Mouse (Mus musculus): ENCODE results near the gene Nt5c3b.

Gene Nt5c3b

GRCm38 (mm10) chr11:100397600-100398389 lies 43.8 kb downstream of the Nt5c3b start, which contains the start of gene Jup:
Gene Jup (minus strand): TSS chr11:100397763.
- peak; percentile 99 for DNase-seq

GRCm38 (mm10) chr11:100396886-100397599 lies 44.6 kb downstream of the Nt5c3b start:
- DNase-seq: no peak

- no peak for DNase-seq
These were observed 45.6 kb downstream of the Nt5c3b start for GRCm38 (mm10) chr11:100395861-100396631.

- no peak for DNase-seq
These were observed 46.4 kb downstream of the Nt5c3b start for GRCm38 (mm10) chr11:100395200-100395599.

GRCm38 (mm10) chr11:100394353-100395074 lies 47.1 kb downstream of the Nt5c3b start:
- no peak for DNase-seq

- no peak for DNase-seq
These were observed 47.9 kb downstream of the Nt5c3b start for GRCm38 (mm10) chr11:100393733-100394132.

- no peak for DNase-seq
These were observed 48.6 kb downstream of the Nt5c3b start for GRCm38 (mm10) chr11:100392958-100393357.

- DNase-seq: no peak
These were observed 49.7 kb downstream of the Nt5c3b start for GRCm38 (mm10) chr11:100391884-100392345.

- no peak for DNase-seq
These were observed 50.3 kb downstream of the Nt5c3b start for GRCm38 (mm10) chr11:100391081-100391883.

GRCm38 (mm10) chr11:100389931-100390445 lies 51.6 kb downstream of the Nt5c3b start:
- no peak for DNase-seq

- DNase-seq: no peak
These were observed 53.0 kb downstream of the Nt5c3b start for GRCm38 (mm10) chr11:100388588-100388987.

- DNase-seq: no peak
These were observed 53.8 kb downstream of the Nt5c3b start for GRCm38 (mm10) chr11:100387589-100388375.

- no peak for DNase-seq
These were observed 54.5 kb downstream of the Nt5c3b start for GRCm38 (mm10) chr11:100387111-100387510.

- no peak for DNase-seq
These were observed 55.0 kb downstream of the Nt5c3b start for GRCm38 (mm10) chr11:100386586-100386985.

- DNase-seq: no peak
These were observed 56.6 kb downstream of the Nt5c3b start for GRCm38 (mm10) chr11:100385016-100385415.

- DNase-seq: no peak
These were observed 58.9 kb downstream of the Nt5c3b start for GRCm38 (mm10) chr11:100382682-100383081.

GRCm38 (mm10) chr11:100379311-100379710 lies 62.3 kb downstream of the Nt5c3b start:
- DNase-seq: no peak

GRCm38 (mm10) chr11:100378446-100378845 lies 63.2 kb downstream of the Nt5c3b start:
- no peak for DNase-seq

GRCm38 (mm10) chr11:100377989-100378388 lies 63.6 kb downstream of the Nt5c3b start:
- DNase-seq: no peak

GRCm38 (mm10) chr11:100376746-100377389 lies 64.7 kb downstream of the Nt5c3b start:
- DNase-seq: no peak

Data from right cerebral cortex, postnatal 4 days (tissue).